Mouse (Mus musculus): ENCODE data around the gene C2cd3. TPM values are rescaled to one million over a fixed set of nuclear protein-coding genes. Genes with fewer than 3 reads are reported as not detected.

The C2cd3 gene
- polyA plus RNA-seq, 1 experiment from 2014 or later: 21.2 TPM

DNA sequence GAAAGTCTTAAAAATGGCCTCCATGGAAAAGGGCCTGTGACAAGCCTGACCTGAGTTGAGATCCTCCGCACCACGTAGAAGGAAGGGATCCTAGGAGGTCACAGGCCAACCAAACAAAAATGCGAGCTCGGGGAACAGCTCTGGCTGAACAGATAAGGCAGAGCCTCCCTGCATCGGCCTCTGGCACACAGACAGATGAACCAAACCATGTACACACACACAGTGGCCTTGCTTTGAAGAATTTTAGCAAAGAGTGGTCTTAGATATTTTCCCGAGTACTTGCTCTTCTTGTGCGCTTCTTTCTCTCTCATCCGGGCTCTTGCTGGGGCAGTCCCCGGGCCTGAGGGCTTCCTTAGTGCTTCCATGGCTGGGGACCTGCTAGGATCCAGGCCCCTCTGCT, 91.2 kb downstream of the C2cd3 start:
- no peak overlapping the region for H3K4me2 ChIP-seq
- ATAC-seq (ENCODE audit: low read depth): no peak
- H3K27me3 ChIP-seq: no peaks in the 10 kb centered on the region
- WGBS: 87% methylated on average over 9 of the region's 9 CpGs
- H3K9me3 ChIP-seq: no peaks in the 10 kb centered on the region
- no peak overlapping the region for H3K4me3 ChIP-seq
- no peaks in the 10 kb centered on the region; the same call in 1 of the 2 replicates for H3K4me1 ChIP-seq (replicated peaks)
- H3K9ac ChIP-seq: no peak overlapping the region
- no peak overlapping the region for H3K27ac ChIP-seq (replicated peaks)
- H3K36me3 ChIP-seq: peaks cover 69% of the 10 kb centered on the region

DNA sequence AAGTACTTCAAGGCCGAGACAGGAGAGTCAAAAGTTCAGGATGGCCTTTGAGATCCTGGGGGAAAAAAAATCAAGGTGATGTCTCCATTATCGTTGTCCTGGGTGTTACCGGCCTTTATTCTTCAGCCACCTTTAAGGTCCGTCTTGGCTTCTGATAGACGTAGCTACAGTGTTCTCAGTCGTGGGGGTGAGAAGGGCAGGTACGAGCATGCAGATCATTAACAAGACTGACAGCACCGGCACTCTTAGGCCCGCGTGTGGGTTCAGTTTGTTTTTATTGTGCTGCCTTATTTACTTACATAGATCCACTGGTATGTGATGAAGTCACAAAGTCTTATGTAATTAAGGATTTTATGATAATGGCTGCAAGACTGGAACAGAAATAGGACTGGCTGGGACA, 91.7 kb downstream of the C2cd3 start:
- Histone ChIP-seq H3K4me2 (no peak overlapping the region), H3K4me3 (no peak overlapping the region), H3K4me1 (replicated peaks) (no peaks in the 10 kb centered on the region; the same call in 1 of the 2 replicates), H3K27ac (replicated peaks) (no peak overlapping the region), H3K27me3 (no peaks in the 10 kb centered on the region), H3K36me3 (peaks cover 70% of the 10 kb centered on the region), H3K9ac (no peak overlapping the region), H3K9me3 (no peaks in the 10 kb centered on the region)
- 94% methylated on average over 10 of the region's 10 CpGs for WGBS
- no peak for ATAC-seq (ENCODE audit: low read depth)

DNA sequence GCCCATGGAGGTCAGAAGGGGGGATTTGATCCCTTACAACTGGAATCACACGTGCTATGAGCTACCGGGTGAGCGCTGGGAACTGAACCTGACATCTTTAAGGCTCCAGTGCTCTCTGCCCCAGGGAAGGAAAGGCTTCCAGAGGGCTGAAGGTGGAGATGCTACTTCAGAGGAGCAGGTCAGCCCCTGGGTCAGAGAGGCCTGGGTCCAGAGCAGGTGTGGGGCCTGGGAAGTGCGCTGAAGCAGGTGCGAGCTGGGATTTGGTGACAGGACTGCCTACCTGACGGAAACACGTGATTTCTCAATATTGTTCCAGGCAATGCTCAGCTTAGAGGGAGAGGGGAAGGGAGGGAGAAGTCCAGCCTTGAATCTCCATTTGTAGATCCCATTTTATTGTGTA, 92.2 kb downstream of the C2cd3 start:
- Histone ChIP-seq H3K9me3 (no peaks in the 10 kb centered on the region), H3K4me2 (no peak overlapping the region), H3K27ac (replicated peaks) (no peak overlapping the region), H3K9ac (no peak overlapping the region), H3K4me1 (replicated peaks) (no peaks in the 10 kb centered on the region; the same call in 1 of the 2 replicates), H3K27me3 (no peaks in the 10 kb centered on the region), H3K36me3 (peaks cover 70% of the 10 kb centered on the region), H3K4me3 (no peak overlapping the region)
- ATAC-seq (ENCODE audit: low read depth): no peak
- 97% methylated on average over 7 of the region's 7 CpGs for WGBS

DNA sequence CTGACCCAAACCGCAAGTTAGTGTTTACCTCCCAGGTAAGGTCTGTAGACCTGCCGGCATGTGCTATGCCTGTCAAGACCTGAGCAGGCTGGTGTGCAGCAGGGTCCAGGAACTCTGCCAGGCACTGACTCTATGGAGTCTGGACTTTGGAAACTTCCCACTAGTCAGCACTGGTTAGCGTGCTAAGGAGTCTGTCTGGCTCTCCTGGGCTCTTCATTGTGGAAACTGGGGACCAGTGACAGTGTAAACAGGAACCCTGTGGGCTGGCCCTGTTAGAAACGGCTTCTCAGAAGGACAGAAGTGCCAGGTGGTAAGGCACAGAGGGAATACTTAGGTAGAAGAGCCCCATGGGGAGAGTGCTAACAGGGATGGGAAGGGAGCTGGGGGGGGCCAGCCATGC, 93.2 kb downstream of the C2cd3 start:
- Histone ChIP-seq H3K27ac (replicated peaks) (no peak overlapping the region; the same call in 1 of the 2 replicates), H3K27me3 (no peaks in the 10 kb centered on the region), H3K4me1 (replicated peaks) (no peaks in the 10 kb centered on the region; the same call in 1 of the 2 replicates), H3K36me3 (peaks cover 69% of the 10 kb centered on the region), H3K4me3 (no peak overlapping the region), H3K9ac (no peak overlapping the region), H3K9me3 (no peaks in the 10 kb centered on the region), H3K4me2 (no peak overlapping the region)
- WGBS: 86% methylated on average over 4 of the region's 4 CpGs
- no peak for ATAC-seq (ENCODE audit: low read depth)

DNA sequence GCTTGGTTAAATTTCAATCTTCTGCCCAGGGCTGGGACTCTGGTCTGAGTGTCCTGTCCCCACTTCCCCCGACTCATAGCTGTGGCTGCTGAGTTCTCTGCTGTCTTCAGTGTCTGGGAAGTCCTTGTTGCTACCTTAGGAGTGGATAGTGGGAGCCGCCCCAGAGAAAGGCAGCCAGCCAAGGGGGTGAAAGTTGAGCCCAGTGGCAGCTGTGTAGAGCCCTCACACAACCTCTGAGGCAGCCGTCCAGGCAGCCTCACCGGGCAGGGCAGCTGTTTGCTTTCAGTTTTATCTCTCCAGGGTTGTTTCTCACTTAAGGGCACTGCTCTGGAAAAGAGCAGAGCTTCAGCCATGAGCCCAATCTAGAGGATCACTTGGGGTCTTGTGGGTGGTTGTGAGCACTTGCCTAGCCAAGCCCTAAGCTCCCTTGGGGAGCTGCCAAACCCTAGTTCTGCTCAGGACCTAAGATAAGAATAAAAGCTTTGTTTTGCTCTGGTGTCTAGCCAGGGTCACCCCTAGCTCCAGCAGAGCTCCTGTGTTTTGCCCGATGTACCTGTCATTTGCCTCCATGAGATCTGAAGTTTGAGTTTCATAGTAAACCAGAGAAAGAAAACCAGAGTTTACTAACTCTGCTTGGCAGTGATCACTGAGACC, 93.8 kb downstream of the C2cd3 start:
- no peaks in the 10 kb centered on the region for H3K9me3 ChIP-seq
- no peak for ATAC-seq (ENCODE audit: low read depth)
- H3K27me3 ChIP-seq: no peaks in the 10 kb centered on the region
- H3K27ac ChIP-seq (replicated peaks): no peak overlapping the region; the same call in 1 of the 2 replicates
- no peak overlapping the region for H3K9ac ChIP-seq
- no peak overlapping the region for H3K4me3 ChIP-seq
- H3K4me2 ChIP-seq: no peak overlapping the region
- 69% methylated on average over 5 of the region's 5 CpGs for WGBS
- H3K36me3 ChIP-seq: peaks cover 69% of the 10 kb centered on the region
- H3K4me1 ChIP-seq (replicated peaks): no peaks in the 10 kb centered on the region; the same call in 1 of the 2 replicates

DNA sequence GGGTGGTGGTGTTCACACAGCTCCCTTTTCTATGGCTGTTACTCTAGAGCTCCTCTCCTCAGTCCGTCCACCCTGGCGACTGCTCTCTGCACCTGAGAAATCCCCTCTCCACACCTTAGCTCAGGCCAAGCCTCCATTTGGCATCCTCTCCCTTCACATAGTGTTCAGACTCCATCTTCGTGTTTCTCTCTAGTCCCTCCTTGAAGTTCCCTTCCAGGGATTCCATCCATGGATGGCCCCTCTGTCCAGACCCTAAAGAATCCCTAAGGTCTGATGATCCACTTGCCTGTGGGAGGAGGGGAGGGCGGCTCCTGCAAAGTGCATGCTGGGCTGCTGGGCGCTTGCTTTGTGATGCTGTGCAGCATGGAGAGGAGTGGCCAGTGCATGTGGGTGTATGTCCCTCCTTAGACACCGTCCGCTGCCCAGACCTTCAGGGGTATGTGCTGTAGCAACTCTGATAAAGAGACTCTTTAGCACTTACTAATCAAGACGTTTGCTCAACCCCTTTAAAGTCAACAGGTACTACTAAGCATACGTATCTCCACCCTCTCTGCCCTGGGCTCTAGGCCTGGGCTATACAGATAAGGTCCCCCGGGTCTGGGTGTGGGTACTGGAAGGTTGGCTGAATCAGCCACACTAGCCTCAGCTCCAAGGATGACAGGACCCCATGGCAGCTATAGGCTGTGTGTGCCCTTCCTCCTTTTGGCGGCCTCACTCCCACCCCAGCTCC, 94.9 kb downstream of the C2cd3 start:
- WGBS: 91% methylated on average over 11 of the region's 11 CpGs
- Histone ChIP-seq H3K4me2 (no peak overlapping the region), H3K36me3 (peaks cover 58% of the 10 kb centered on the region), H3K4me1 (replicated peaks) (no peaks in the 10 kb centered on the region; the same call in 1 of the 2 replicates), H3K9ac (no peak overlapping the region), H3K27ac (replicated peaks) (no peak overlapping the region), H3K4me3 (no peak overlapping the region), H3K27me3 (no peaks in the 10 kb centered on the region), H3K9me3 (no peaks in the 10 kb centered on the region)
- no peak for ATAC-seq (ENCODE audit: low read depth)

DNA sequence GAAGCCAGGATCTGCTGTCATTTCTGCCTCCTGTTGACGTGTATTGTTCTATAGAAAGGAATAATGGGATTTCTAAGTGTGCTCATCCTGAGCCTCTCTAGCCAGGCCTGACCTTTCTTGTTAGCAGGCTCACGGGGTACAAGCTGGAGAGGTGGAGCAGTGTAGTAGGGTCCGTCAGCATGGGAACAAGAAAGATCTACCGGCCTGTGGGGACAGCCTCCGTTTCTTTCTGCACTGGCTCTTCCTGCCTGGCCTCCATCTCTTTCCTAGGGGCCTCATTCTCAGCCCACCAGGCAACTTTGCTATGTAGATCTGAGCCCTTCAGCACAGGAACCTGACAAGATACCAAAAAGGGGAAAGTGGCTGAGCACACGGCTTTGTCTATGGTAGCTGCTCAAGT, 96.7 kb downstream of the C2cd3 start:
- H3K4me1 ChIP-seq (replicated peaks): no peaks in the 10 kb centered on the region; the same call in 1 of the 2 replicates
- no peaks in the 10 kb centered on the region for H3K27me3 ChIP-seq
- H3K4me2 ChIP-seq: no peak overlapping the region
- H3K9me3 ChIP-seq: no peaks in the 10 kb centered on the region
- H3K36me3 ChIP-seq: peaks cover 48% of the 10 kb centered on the region
- no peak overlapping the region for H3K9ac ChIP-seq
- WGBS: 93% methylated on average over 6 of the region's 6 CpGs
- H3K4me3 ChIP-seq: no peak overlapping the region
- ATAC-seq (ENCODE audit: low read depth): no peak
- H3K27ac ChIP-seq (replicated peaks): no peak overlapping the region

DNA sequence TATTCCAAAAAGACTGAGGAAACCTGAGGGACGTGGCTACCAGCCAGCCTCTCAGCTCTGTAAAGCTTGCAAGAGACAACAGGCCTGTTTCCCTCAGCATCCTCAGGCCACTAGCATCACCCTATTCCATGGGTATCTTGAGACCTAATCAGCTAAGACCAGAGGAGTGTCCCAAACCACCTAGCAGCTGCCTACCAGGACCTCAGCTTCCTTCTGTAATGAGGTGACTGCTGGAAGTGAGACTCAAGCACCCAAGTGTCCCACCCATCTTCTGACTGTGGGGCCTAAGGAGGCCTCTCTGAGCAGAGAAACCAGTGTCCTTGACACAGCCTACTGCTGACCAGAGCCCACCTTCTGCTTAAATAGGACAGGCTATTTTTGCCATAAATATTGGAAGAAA, 97.5 kb downstream of the C2cd3 start:
- H3K4me1 ChIP-seq (replicated peaks): no peaks in the 10 kb centered on the region; the same call in 1 of the 2 replicates
- H3K27ac ChIP-seq (replicated peaks): no peak overlapping the region
- H3K36me3 ChIP-seq: peaks cover 40% of the 10 kb centered on the region
- H3K27me3 ChIP-seq: no peaks in the 10 kb centered on the region
- H3K9me3 ChIP-seq: no peaks in the 10 kb centered on the region
- H3K4me3 ChIP-seq: no peak overlapping the region
- 96% methylated on average over 1 of the region's 1 CpGs for WGBS
- no peak overlapping the region for H3K4me2 ChIP-seq
- no peak for ATAC-seq (ENCODE audit: low read depth)
- H3K9ac ChIP-seq: no peak overlapping the region

DNA sequence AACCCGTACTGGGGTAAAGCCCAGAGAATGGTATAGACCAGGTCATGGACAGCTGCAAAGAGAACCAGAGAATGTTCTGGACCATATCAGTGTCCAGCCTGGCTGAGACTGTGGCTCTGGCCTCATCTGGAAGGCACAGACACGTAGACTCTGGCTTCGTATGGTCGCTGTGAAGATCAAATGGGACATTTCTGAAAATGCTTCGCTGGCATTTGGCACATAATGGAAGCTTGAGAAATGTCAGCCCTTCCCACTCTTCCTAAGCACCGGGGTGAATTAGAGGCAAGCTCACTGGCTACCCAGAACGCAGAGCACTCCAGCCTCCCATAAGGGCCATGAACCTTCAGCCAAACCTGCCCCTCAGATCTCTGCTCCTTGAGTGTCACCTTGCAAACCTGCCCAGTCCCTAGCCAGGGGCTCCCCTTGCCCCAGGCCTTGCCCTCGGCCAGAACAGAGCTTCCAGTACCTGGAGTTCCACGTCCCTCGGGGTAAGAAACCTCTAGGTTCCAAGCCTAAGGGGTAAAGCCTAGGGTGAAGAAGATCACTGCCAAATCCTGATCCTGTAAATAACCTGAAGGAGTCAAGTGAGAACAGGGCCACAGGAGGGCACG, 98.9 kb downstream of the C2cd3 start:
- Histone ChIP-seq H3K9ac (no peak overlapping the region), H3K4me2 (no peak overlapping the region), H3K36me3 (peaks cover 32% of the 10 kb centered on the region), H3K9me3 (no peaks in the 10 kb centered on the region), H3K4me3 (no peak overlapping the region), H3K27me3 (no peaks in the 10 kb centered on the region), H3K4me1 (replicated peaks) (no peaks in the 10 kb centered on the region; the same call in 1 of the 2 replicates), H3K27ac (replicated peaks) (no peak overlapping the region)
- WGBS: 91% methylated on average over 11 of the region's 11 CpGs
- no peak for ATAC-seq (ENCODE audit: low read depth)

DNA sequence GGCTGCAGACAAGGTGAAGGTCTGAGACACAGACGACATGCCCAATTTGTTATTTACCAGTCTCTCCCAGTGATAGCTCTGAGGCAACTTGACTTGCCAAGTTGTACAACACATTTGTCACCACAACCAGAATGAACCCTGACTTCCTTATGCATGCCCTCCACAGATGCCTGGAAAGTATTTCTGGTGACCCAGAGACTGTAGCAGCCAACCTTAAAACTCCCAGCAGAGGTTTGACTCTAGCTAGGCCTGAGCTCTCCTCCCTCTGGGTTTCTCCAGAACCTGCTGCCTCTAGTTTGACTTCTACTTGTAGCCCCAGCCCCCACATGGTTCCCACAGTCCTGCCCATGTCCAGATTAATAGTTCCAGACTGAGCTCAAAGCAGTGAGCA, 99.4 kb downstream of the C2cd3 start:
- H3K9ac ChIP-seq: no peak overlapping the region
- H3K27me3 ChIP-seq: no peaks in the 10 kb centered on the region
- H3K9me3 ChIP-seq: no peaks in the 10 kb centered on the region
- ATAC-seq (ENCODE audit: low read depth): no peak
- H3K27ac ChIP-seq (replicated peaks): no peak overlapping the region
- H3K36me3 ChIP-seq: peaks cover 32% of the 10 kb centered on the region
- H3K4me3 ChIP-seq: no peak overlapping the region
- H3K4me2 ChIP-seq: no peak overlapping the region
- no peaks in the 10 kb centered on the region for H3K4me1 ChIP-seq (replicated peaks)
- WGBS: 96% methylated on average over 1 of the region's 1 CpGs

DNA sequence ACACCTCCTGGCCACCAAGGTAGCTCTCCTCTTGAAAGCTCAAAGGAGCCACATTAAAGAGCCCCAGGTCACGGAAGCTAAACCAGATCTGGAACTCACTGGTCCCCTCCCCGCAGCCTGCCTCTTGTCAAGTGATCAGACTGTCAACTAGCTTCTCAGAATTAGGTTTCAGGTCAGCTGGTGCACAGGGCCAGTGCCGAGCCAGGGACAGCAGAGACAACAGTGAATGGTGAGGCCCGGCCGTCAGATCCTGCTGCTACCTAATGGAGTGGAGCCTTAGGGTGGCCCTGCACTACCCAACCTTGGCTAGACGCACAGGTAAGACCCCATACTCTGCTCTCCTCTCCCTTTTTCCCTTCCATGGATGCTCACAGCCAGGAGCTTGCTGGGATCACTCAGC, 100.7 kb downstream of the C2cd3 start, which contains the start of gene Ucp3:
TSS of gene Ucp3 (plus strand) at position 214 of the 400 bp plus-strand sequence.
- Histone ChIP-seq H3K27me3 (no peaks in the 10 kb centered on the region), H3K36me3 (peaks cover 26% of the 10 kb centered on the region), H3K9me3 (no peaks in the 10 kb centered on the region), H3K4me3 (no peak within 1 kb of the TSS), H3K9ac (no peak within 1 kb of the TSS), H3K4me1 (replicated peaks) (no peaks in the 10 kb centered on the region), H3K27ac (replicated peaks) (no peak within 1 kb of the TSS), H3K4me2 (no peak within 1 kb of the TSS)
- WGBS: 85% methylated on average over 6 of the region's 6 CpGs
- ATAC-seq (ENCODE audit: low read depth): no peak

DNA sequence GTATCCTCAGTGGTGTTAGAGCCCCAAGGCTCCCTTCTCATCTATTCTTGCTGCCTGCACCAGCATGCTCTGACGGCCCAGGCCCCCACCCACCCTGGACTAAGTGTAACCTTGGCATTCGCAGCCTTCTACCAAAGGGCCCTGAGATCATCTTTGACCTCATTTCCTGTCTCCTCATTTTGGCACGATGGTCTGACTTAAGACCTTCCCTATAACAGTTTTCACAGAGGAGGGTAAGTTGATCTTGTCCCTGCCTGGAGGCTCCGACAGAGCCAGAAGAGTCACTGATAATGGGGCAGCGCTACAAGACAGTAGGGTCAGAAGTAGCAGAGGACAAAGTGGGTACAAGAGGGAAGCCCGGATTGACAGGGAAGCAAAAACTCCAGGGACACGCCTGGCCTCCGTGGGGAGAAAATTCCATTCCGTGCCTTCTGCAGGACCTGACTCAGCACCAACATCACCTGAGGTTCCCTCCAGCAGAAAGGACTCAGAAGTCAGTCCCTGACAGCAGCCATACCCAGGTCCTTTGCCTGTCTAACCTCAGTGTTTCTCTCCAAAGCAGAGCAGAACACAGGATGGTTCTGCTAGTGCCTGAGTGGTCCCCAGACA, 101.9 kb downstream of the C2cd3 start:
- H3K4me1 ChIP-seq (replicated peaks): no peaks in the 10 kb centered on the region
- no peak for ATAC-seq (ENCODE audit: low read depth)
- no peak overlapping the region for H3K27ac ChIP-seq (replicated peaks)
- peaks cover 16% of the 10 kb centered on the region for H3K36me3 ChIP-seq
- H3K4me2 ChIP-seq: no peak overlapping the region
- H3K27me3 ChIP-seq: no peaks in the 10 kb centered on the region
- WGBS: 90% methylated on average over 9 of the region's 9 CpGs
- no peaks in the 10 kb centered on the region for H3K9me3 ChIP-seq
- no peak overlapping the region for H3K4me3 ChIP-seq
- H3K9ac ChIP-seq: no peak overlapping the region
